Mouse (Mus musculus) stomach, postnatal 0 days (tissue): ENCODE results near the gene Dgkq. TPM values are rescaled to one million over a fixed set of nuclear protein-coding genes. Genes with fewer than 3 reads are reported as not detected.

Source experiments
- ATAC-seq: fragments of 200-750 bp; cut with Nextera tagmentation; 2 replicates; pipeline ENCODE4 v1.8.0; 2017; ENCODE audit not compliant: low FRiP score, low TSS enrichment
- DNase-seq: peaks from one replicate; pipeline ENCODE4 v3.0.0-alpha.2; 2016; ENCODE audit warnings: low spot score
- H3K27ac ChIP-seq: fragments of 300-500 bp; sonication (generic); replicated peaks from 2 replicates; pipeline ENCODE4 v1.5.1; 2014; ENCODE audit warnings: mild to moderate bottlenecking, control low read depth
- H3K27me3 ChIP-seq: fragments of 300-500 bp; sonication (generic); 2 replicates; pipeline ENCODE4 v1.6.1; 2014; ENCODE audit warnings: low read length; ENCODE audit not compliant: control insufficient read depth, insufficient read depth
- H3K36me3 ChIP-seq: fragments of 300-500 bp; sonication (generic); 2 replicates; pipeline ENCODE4 v1.6.1; 2014; ENCODE audit warnings: low read length, mixed read lengths; ENCODE audit not compliant: control insufficient read depth, insufficient read depth
- H3K4me1 ChIP-seq: fragments of 300-500 bp; sonication (generic); replicated peaks from 2 replicates; pipeline ENCODE4 v1.6.1; 2014; ENCODE audit warnings: antibody characterized with exemption; ENCODE audit not compliant: control insufficient read depth, insufficient read depth
- H3K4me2 ChIP-seq: fragments of 300-500 bp; sonication (generic); replicated peaks from 2 replicates; pipeline ENCODE4 v1.6.1; 2014; ENCODE audit warnings: low read depth, mild to moderate bottlenecking, control low read depth, moderate library complexity
- H3K4me3 ChIP-seq: fragments of 300-500 bp; sonication (generic); 2 replicates; pipeline ENCODE4 v1.5.1; 2014; ENCODE audit warnings: low read depth, low read length, control low read depth
- H3K9ac ChIP-seq: fragments of 300-500 bp; sonication (generic); 2 replicates; pipeline ENCODE4 v1.6.1; 2014; ENCODE audit warnings: mild to moderate bottlenecking, low read length, control low read depth, mixed read lengths
- H3K9me3 ChIP-seq: fragments of 300-500 bp; sonication (generic); 2 replicates; pipeline ENCODE4 v1.6.1; 2016; ENCODE audit warnings: low read length; ENCODE audit not compliant: control insufficient read depth
- CTCF ChIP-seq: IDR thresholded peaks from 2 replicates; pipeline ENCODE4 v1.5.1; 2016; ENCODE audit warnings: antibody characterized with exemption, low read depth, mild to moderate bottlenecking, moderate library complexity
- EP300 ChIP-seq: optimal IDR thresholded peaks from 2 replicates; pipeline ENCODE3; 2016; ENCODE audit warnings: antibody characterized with exemption
- WGBS: fragments of 180-500 bp; shearing (Covaris S2); extraction: QIAGEN DNeasy Blood & Tissue Kit; methylation state at CpG from one replicate; pipeline ENCODE4 v1.1.7; 2014; 5-methylcytosine and 5-hydroxymethylcytosine counted together
- polyA plus RNA-seq: library from polyadenylated mRNA; unstranded; fragments of >200 nt; fragmentation: Nextera tagmentation; extraction: Ambion mirVana; gene quantifications from 2 replicates; pipeline ENCODE4 v1.2.1, GENCODE M21; 2015

Gene Dgkq
- polyA plus RNA-seq, 1 experiment from 2014 or later, result 4.6 TPM

GRCm38 (mm10) chr5:108655891-108656650 lies 13.4 kb downstream of the Dgkq start:
- no peak overlapping the region for H3K4me3 ChIP-seq
- TF ChIP-seq EP300 (no peak), CTCF (no peak)
- H3K4me1 ChIP-seq, result peaks cover 5% of the 10 kb centered on the region
- no peak overlapping the region for H3K9ac ChIP-seq
- H3K27me3 ChIP-seq, result no peaks in the 10 kb centered on the region
- H3K9me3 ChIP-seq, result no peaks in the 10 kb centered on the region
- DNase-seq, result no peak
- H3K36me3 ChIP-seq, result peaks cover 16% of the 10 kb centered on the region; the same call in 1 of the 2 replicates
- no peak overlapping the region for H3K4me2 ChIP-seq
- H3K27ac ChIP-seq, result no peak overlapping the region
- ATAC-seq, result no peak
- 89% methylated on average over 15 of the region's 15 CpGs for WGBS

- peaks cover 16% of the 10 kb centered on the region; the same call in 1 of the 2 replicates for H3K36me3 ChIP-seq
- 98% methylated on average over 9 of the region's 9 CpGs for WGBS
Observed at GRCm38 (mm10) chr5:108655381-108655780, 14.1 kb downstream of the Dgkq start.

GRCm38 (mm10) chr5:108654444-108654990 lies 15.0 kb downstream of the Dgkq start:
- DNase-seq, result no peak
- peak; percentile 13; the same call in 1 of the 2 replicates for ATAC-seq
- peaks cover 17% of the 10 kb centered on the region; the same call in 1 of the 2 replicates for H3K36me3 ChIP-seq

More at GRCm38 (mm10) chr5:108655381-108655780, 14.1 kb downstream of the Dgkq start:
- H3K4me2 ChIP-seq, result no peak overlapping the region
- ATAC-seq (no peak), DNase-seq (no peak)
- H3K9me3 ChIP-seq, result no peaks in the 10 kb centered on the region
- H3K27ac ChIP-seq, result no peak overlapping the region
- peaks cover 3% of the 10 kb centered on the region for H3K4me1 ChIP-seq
- H3K27me3 ChIP-seq, result no peaks in the 10 kb centered on the region
- no peak overlapping the region for H3K4me3 ChIP-seq
- H3K9ac ChIP-seq, result no peak overlapping the region
- TF ChIP-seq CTCF, result no peak
- TF ChIP-seq EP300, result no peak

GRCm38 (mm10) chr5:108653341-108653740 lies 16.1 kb downstream of the Dgkq start:
- ATAC-seq (no peak), DNase-seq (no peak)
- no peaks in the 10 kb centered on the region for H3K27me3 ChIP-seq
- no peaks in the 10 kb centered on the region for H3K4me1 ChIP-seq
- H3K9me3 ChIP-seq, result no peaks in the 10 kb centered on the region
- H3K27ac ChIP-seq, result no peak overlapping the region
- peaks cover 26% of the 10 kb centered on the region for H3K36me3 ChIP-seq
- H3K9ac ChIP-seq, result no peak overlapping the region
- TF ChIP-seq EP300, result no peak
- no peak for TF ChIP-seq CTCF
- no peak overlapping the region for H3K4me2 ChIP-seq
- 87% methylated on average over 6 of the region's 6 CpGs for WGBS
- no peak overlapping the region for H3K4me3 ChIP-seq

More at GRCm38 (mm10) chr5:108654444-108654990, 15.0 kb downstream of the Dgkq start:
- no peak overlapping the region for H3K9ac ChIP-seq
- TF ChIP-seq EP300 (no peak), CTCF (no peak)
- H3K4me2 ChIP-seq, result no peak overlapping the region
- no peak overlapping the region for H3K27ac ChIP-seq
- 89% methylated on average over 10 of the region's 10 CpGs for WGBS
- H3K4me1 ChIP-seq, result no peaks in the 10 kb centered on the region; the same call in 1 of the 2 replicates
- H3K27me3 ChIP-seq, result no peaks in the 10 kb centered on the region
- no peak overlapping the region for H3K4me3 ChIP-seq
- H3K9me3 ChIP-seq, result no peaks in the 10 kb centered on the region

- Histone ChIP-seq H3K36me3 (peaks cover 35% of the 10 kb centered on the region), H3K4me1 (no peaks in the 10 kb centered on the region), H3K9me3 (no peaks in the 10 kb centered on the region), H3K9ac (no peak overlapping the region), H3K27me3 (no peaks in the 10 kb centered on the region), H3K27ac (no peak overlapping the region), H3K4me3 (no peak overlapping the region), H3K4me2 (no peak overlapping the region)
- DNase-seq (peak; percentile 55), ATAC-seq (peak; percentile 75)
- 62% methylated on average over 1 of the region's 1 CpGs for WGBS
- peak; percentile 84 for TF ChIP-seq CTCF
- TF ChIP-seq EP300, result no peak
Observed at GRCm38 (mm10) chr5:108651823-108652222, 17.6 kb downstream of the Dgkq start.

- no peak for ATAC-seq
- DNase-seq, result no peak
- Histone ChIP-seq H3K4me2 (no peak overlapping the region), H3K4me1 (no peaks in the 10 kb centered on the region), H3K36me3 (peaks cover 38% of the 10 kb centered on the region), H3K4me3 (no peak overlapping the region), H3K27me3 (no peaks in the 10 kb centered on the region), H3K9ac (no peak overlapping the region), H3K9me3 (no peaks in the 10 kb centered on the region), H3K27ac (no peak overlapping the region)
- WGBS, result 79% methylated on average over 5 of the region's 5 CpGs
- no peak for TF ChIP-seq EP300
- TF ChIP-seq CTCF, result no peak
Observed at GRCm38 (mm10) chr5:108651136-108651720, 18.2 kb downstream of the Dgkq start.
